Mouse (Mus musculus) lung, postnatal 0 days (tissue): Measurements from ENCODE around the gene Rgs6.

ENCODE experiments used
- CTCF ChIP-seq: IDR thresholded peaks from 2 replicates; pipeline ENCODE4 v1.5.1; 2016; ENCODE audit warnings: antibody characterized with exemption, mild to moderate bottlenecking
- EP300 ChIP-seq: IDR thresholded peaks from 2 replicates; pipeline ENCODE4 v1.6.1; 2016; ENCODE audit warnings: antibody characterized with exemption, mild to moderate bottlenecking, control low read depth

DNA sequence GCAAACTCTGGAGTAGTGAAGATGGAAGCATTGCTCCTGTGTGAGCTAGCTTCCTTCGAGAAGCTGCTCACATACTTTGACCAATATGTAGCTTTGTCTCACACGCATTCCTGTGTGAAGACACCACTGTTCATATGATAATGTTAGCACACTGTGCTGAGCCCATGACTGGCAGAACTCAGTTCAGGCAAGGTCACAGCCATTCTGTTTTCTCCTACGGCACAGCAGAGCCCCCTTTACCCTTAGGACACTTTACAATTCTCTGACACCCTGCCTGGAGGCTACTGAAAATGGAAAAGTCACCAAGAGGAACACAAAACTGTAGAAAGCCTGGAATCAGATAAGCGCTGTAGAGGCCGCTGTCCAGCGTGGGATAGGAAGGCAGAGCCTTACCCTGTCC lies 478.3 kb downstream of the Rgs6 start:
- TF ChIP-seq CTCF = no peak
- no peak for TF ChIP-seq EP300
